Mouse (Mus musculus) hindbrain, embryonic 16.5 days (tissue): Measurements from ENCODE around the gene Pde8a. TPM values are rescaled to one million over a fixed set of nuclear protein-coding genes. Genes with fewer than 3 reads are reported as not detected.

ENCODE experiments used
- ATAC-seq: fragments of 200-750 bp; cut with Nextera tagmentation; 2 replicates; pipeline ENCODE4 v1.8.0; 2017; ENCODE audit warnings: moderate TSS enrichment, moderate library complexity
- H3K27ac ChIP-seq: fragments of 300-500 bp; sonication (generic); 2 replicates; pipeline ENCODE4 v1.5.1; 2014; ENCODE audit warnings: low read depth, mild to moderate bottlenecking, control low read depth, low read length, moderate library complexity
- H3K27me3 ChIP-seq: fragments of 300-500 bp; sonication (generic); replicated peaks from 2 replicates; pipeline ENCODE4 v1.6.1; 2014; ENCODE audit warnings: low read length; ENCODE audit not compliant: control insufficient read depth, insufficient read depth
- H3K36me3 ChIP-seq: fragments of 300-500 bp; sonication (generic); 2 replicates; pipeline ENCODE4 v1.6.1; 2014; ENCODE audit warnings: mild to moderate bottlenecking, low read length, moderate library complexity, mixed read lengths; ENCODE audit not compliant: control insufficient read depth, insufficient read depth
- H3K4me1 ChIP-seq: fragments of 300-500 bp; sonication (generic); 2 replicates; pipeline ENCODE4 v1.6.1; 2014; ENCODE audit warnings: low read depth, low read length; ENCODE audit not compliant: control insufficient read depth, insufficient read depth
- H3K4me2 ChIP-seq: fragments of 300-500 bp; sonication (generic); 2 replicates; pipeline ENCODE4 v1.6.1; 2014; ENCODE audit warnings: mild to moderate bottlenecking, low read length, control low read depth, moderate library complexity
- H3K4me3 ChIP-seq: fragments of 300-500 bp; sonication (generic); 2 replicates; pipeline ENCODE4 v1.5.1; 2014; ENCODE audit warnings: mild to moderate bottlenecking, low read length, control low read depth, moderate library complexity
- H3K9ac ChIP-seq: fragments of 300-500 bp; sonication (generic); 2 replicates; pipeline ENCODE4 v1.6.1; 2014; ENCODE audit warnings: low read depth, mild to moderate bottlenecking, control low read depth, low read length, moderate library complexity
- H3K9me3 ChIP-seq: fragments of 300-500 bp; sonication (generic); 2 replicates; pipeline ENCODE4 v1.6.1; 2014; ENCODE audit warnings: mild to moderate bottlenecking, low read length, moderate library complexity; ENCODE audit not compliant: control insufficient read depth
- WGBS: fragments of 180-500 bp; shearing (Covaris S2); extraction: QIAGEN DNeasy Blood & Tissue Kit; methylation state at CpG from one replicate; pipeline ENCODE4 v1.1.7; 2014; 5-methylcytosine and 5-hydroxymethylcytosine counted together
- polyA plus RNA-seq: library from polyadenylated mRNA; unstranded; fragments of >200 nt; fragmentation: Nextera tagmentation; extraction: Ambion mirVana; gene quantifications from 2 replicates; pipeline ENCODE4 v1.2.1, GENCODE M21; 2015

The Pde8a gene
- polyA plus RNA-seq = 1.2 and 2.0 TPM in 2 replicates

- H3K9ac ChIP-seq = peak within 1 kb of the TSS; percentile 54
- WGBS = 1% methylated on average over 102 of the region's 128 CpGs
- no peaks in the 10 kb centered on the region for H3K36me3 ChIP-seq
- H3K9me3 ChIP-seq = no peaks in the 10 kb centered on the region
- H3K27me3 ChIP-seq = peaks cover 26% of the 10 kb centered on the region
- ATAC-seq = peak; percentile 28; the same call in 1 of the 2 replicates
- peaks cover 14% of the 10 kb centered on the region; the same call in 1 of the 2 replicates for H3K4me1 ChIP-seq
- peak within 1 kb of the TSS; percentile 52 for H3K4me3 ChIP-seq
- peak within 1 kb of the TSS; percentile 61 for H3K4me2 ChIP-seq
- peak within 1 kb of the TSS; percentile 53; the same call in 1 of the 2 replicates for H3K27ac ChIP-seq
These were observed at the start of gene Pde8a for GRCm38 (mm10) chr7:81213347-81214152. Gene Pde8a (plus strand): TSS chr7:81213596.

DNA sequence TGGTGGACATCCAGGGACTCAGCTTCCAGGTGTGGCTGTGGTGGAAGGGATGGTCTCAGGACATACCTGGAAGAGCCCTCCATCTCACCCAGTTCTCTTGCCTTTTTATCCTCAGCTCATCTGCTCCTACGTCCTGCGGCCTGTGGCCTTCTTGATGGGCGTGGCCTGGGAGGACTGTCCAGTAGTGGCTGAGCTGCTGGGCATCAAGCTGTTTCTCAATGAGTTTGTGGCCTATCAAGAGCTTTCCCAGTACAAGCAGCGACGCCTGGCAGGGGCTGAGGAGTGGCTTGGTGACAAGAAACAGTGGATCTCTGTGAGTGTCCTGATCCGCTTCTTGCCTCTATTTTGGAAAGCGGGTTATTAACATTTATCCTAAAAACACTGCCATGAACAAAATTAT, 49.0 kb upstream of the Pde8a start:
- WGBS = 64% methylated on average over 7 of the region's 7 CpGs
- H3K27me3 ChIP-seq = no peaks in the 10 kb centered on the region
- no peak overlapping the region for H3K4me3 ChIP-seq
- no peaks in the 10 kb centered on the region for H3K4me1 ChIP-seq
- H3K36me3 ChIP-seq = no peaks in the 10 kb centered on the region
- no peak overlapping the region for H3K9ac ChIP-seq
- no peak overlapping the region for H3K27ac ChIP-seq
- no peak overlapping the region for H3K4me2 ChIP-seq
- H3K9me3 ChIP-seq = no peaks in the 10 kb centered on the region
- no peak for ATAC-seq

- no peak overlapping the region for H3K4me3 ChIP-seq
- ATAC-seq = peak; percentile 67; the same call in 1 of the 2 replicates
- 37% methylated on average over 3 of the region's 3 CpGs for WGBS
These were observed 46.3 kb upstream of the Pde8a start for GRCm38 (mm10) chr7:81167124-81167523.

GRCm38 (mm10) chr7:81169351-81169750, 44.0 kb upstream of the Pde8a start:
- 80% methylated on average over 7 of the region's 7 CpGs for WGBS
- no peak for ATAC-seq
- Histone ChIP-seq H3K4me2 (no peak overlapping the region), H3K36me3 (no peaks in the 10 kb centered on the region), H3K4me3 (no peak overlapping the region), H3K9me3 (peaks cover 3% of the 10 kb centered on the region; the same call in 1 of the 2 replicates), H3K27ac (no peak overlapping the region), H3K4me1 (no peaks in the 10 kb centered on the region), H3K9ac (no peak overlapping the region), H3K27me3 (no peaks in the 10 kb centered on the region)

More at GRCm38 (mm10) chr7:81167124-81167523, 46.3 kb upstream of the Pde8a start:
- Histone ChIP-seq H3K4me2 (no peak overlapping the region), H3K36me3 (no peaks in the 10 kb centered on the region), H3K9ac (no peak overlapping the region), H3K27me3 (no peaks in the 10 kb centered on the region), H3K27ac (no peak overlapping the region), H3K9me3 (no peaks in the 10 kb centered on the region), H3K4me1 (no peaks in the 10 kb centered on the region)

- Histone ChIP-seq H3K27me3 (no peaks in the 10 kb centered on the region), H3K4me3 (no peak overlapping the region), H3K4me1 (no peaks in the 10 kb centered on the region), H3K27ac (no peak overlapping the region), H3K9ac (no peak overlapping the region), H3K4me2 (no peak overlapping the region), H3K9me3 (peaks cover 3% of the 10 kb centered on the region; the same call in 1 of the 2 replicates), H3K36me3 (no peaks in the 10 kb centered on the region)
- ATAC-seq = no peak
- 97% methylated on average over 2 of the region's 2 CpGs for WGBS
These were observed 39.5 kb upstream of the Pde8a start for GRCm38 (mm10) chr7:81173931-81174330.

DNA sequence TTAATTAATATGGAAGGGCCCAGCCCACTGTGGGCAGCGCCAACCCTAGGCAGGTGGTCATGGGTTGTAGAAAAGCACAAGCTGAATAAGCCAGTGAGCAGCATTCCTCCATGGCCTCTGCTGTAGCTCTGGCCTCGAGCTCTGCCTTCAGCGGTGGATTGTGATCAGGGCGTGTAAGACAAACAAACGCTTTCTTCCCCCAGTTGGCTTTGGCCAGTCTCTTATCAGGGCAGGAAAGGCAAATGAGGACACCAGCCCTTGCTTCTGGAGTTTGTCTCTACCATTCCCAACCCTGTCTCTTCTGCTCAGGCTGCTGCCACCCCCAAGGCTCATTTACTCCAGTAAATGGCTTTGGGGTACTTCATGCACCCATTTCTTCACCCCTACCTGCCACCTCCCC, 38.7 kb upstream of the Pde8a start:
- WGBS = 85% methylated on average over 5 of the region's 5 CpGs

DNA sequence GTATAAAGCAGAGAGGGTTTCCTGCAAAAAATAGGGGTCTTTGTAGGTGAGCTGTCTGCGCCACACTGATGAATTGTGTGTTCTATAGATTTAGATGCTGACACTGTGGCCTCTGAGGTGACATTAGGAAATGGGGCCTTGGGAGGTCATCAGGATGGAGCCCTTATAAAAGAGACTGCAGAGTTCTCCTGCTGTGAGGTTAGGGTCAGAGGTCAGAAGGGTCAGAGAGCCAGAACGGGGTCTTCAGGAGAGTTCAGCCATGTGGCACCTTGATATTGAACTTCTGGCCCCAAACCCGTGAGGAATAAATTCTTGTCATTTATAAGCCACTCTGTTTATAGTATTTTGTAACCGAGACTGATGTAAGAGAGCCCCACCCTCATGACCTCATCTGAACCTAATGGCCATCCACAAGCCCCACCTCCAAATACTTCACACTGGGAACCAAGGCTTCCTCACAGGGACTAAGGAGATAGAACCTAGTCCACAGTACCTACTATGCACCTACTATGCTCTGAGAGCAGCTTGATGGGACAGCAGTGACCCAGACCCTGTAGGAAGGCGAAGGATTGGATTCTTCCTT, 37.1 kb upstream of the Pde8a start:
- Histone ChIP-seq H3K4me3 (no peak overlapping the region), H3K4me2 (no peak overlapping the region), H3K9me3 (peaks cover 3% of the 10 kb centered on the region; the same call in 1 of the 2 replicates), H3K27ac (no peak overlapping the region), H3K36me3 (no peaks in the 10 kb centered on the region), H3K27me3 (no peaks in the 10 kb centered on the region), H3K9ac (no peak overlapping the region), H3K4me1 (no peaks in the 10 kb centered on the region)
- 33% methylated on average over 5 of the region's 5 CpGs for WGBS
- ATAC-seq = no peak

More for the DNA sequence above, 38.7 kb upstream of the Pde8a start:
- H3K4me1 ChIP-seq = no peaks in the 10 kb centered on the region
- H3K27ac ChIP-seq = no peak overlapping the region
- no peak overlapping the region for H3K4me3 ChIP-seq
- no peak overlapping the region for H3K4me2 ChIP-seq
- H3K9me3 ChIP-seq = peaks cover 3% of the 10 kb centered on the region; the same call in 1 of the 2 replicates
- H3K36me3 ChIP-seq = no peaks in the 10 kb centered on the region
- no peak overlapping the region for H3K9ac ChIP-seq
- ATAC-seq = no peak
- no peaks in the 10 kb centered on the region for H3K27me3 ChIP-seq

DNA sequence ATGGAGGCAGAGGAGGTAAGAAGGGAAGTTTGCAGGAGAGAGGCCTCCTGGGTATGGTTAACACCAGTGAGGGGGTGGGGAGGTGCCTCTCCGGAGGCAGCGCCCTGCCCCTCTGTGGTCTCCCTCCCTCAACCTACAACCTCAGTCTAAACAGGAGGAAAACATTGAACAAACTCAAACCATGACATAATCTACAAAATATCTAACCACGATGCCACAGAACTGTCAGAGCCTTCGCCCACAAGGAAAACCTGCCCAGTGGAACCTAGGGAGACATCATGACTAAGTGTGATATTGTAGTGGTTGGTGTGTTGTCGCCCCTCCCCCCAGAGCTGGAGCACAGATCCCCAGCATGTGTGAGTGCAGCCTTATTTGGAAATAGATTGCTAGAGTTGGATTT, 33.9 kb upstream of the Pde8a start:
- ATAC-seq = no peak
- H3K4me3 ChIP-seq = no peak overlapping the region
- H3K36me3 ChIP-seq = no peaks in the 10 kb centered on the region
- WGBS = 64% methylated on average over 5 of the region's 5 CpGs
- no peaks in the 10 kb centered on the region for H3K9me3 ChIP-seq
- H3K27me3 ChIP-seq = no peaks in the 10 kb centered on the region
- H3K27ac ChIP-seq = no peak overlapping the region
- H3K4me2 ChIP-seq = no peak overlapping the region
- no peaks in the 10 kb centered on the region for H3K4me1 ChIP-seq
- no peak overlapping the region for H3K9ac ChIP-seq

GRCm38 (mm10) chr7:81182492-81183175, 30.8 kb upstream of the Pde8a start:
- WGBS = 84% methylated on average over 10 of the region's 10 CpGs
- Histone ChIP-seq H3K4me2 (no peak overlapping the region), H3K27ac (no peak overlapping the region), H3K36me3 (no peaks in the 10 kb centered on the region), H3K4me1 (no peaks in the 10 kb centered on the region), H3K9me3 (no peaks in the 10 kb centered on the region), H3K9ac (no peak overlapping the region), H3K4me3 (no peak overlapping the region), H3K27me3 (no peaks in the 10 kb centered on the region)
- no peak for ATAC-seq
